Mouse (Mus musculus) liver, adult 2 months (tissue): ENCODE results near the gene Ap3d1.

Experiments
- CTCF ChIP-seq: fragments of 200-500 bp; IDR thresholded peaks from 2 replicates; pipeline ENCODE4 v1.5.1; 2011; ENCODE audit warnings: low read depth, low read length, control low read depth
- POLR2A ChIP-seq: fragments of 200-500 bp; IDR thresholded peaks from 2 replicates; pipeline ENCODE4 v1.6.1; 2011; ENCODE audit warnings: low read length, control low read depth; ENCODE audit not compliant: insufficient read depth; ENCODE audit errors: extremely low read depth

DNA sequence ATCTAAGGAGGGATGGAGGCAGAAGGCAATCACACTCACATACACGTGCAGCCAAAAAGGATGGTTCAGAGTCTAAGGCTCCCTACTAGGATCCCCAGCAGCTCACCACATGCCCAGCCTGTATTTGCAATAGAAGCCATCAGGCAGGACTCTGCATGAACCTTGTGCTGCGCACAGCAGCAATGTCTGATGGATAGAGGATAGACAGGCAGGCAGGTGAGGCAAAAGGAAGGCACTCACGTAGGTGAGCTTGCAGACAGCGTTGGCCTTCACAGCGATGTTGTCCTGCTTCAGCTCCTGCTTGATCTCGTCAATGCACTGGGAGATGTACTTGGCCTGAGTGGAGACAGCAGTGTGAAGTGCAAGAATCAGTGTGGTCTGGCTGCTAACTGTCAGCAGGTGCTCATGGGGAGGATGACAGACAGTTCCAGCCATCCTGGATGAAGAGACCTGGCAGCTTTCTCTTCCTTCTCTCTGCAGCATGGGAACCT, 9.4 kb downstream of the Ap3d1 start:
- TF ChIP-seq CTCF (no peak), POLR2A (no peak)
